Mouse (Mus musculus): Measurements from ENCODE around the gene Cdc25a.

DNA sequence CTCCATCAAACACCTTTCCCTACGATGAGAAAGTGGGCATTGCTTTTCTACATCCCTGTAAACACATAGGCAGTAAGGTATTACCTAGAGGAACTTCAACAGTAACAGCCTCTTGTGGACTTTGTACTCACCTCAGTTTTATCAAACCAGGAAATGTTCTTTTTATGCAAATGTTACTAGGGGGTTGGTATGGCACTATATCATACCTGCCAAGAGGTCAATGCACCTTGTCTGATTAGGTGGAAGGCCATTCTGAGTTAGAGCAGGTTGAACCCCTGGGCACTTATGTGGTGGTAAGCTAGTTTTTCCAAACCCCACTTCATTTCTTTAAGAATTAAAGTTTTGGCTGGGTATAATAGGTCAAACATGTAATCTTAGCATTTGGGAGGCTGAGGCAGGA lies 3.9 kb downstream of the Cdc25a start:
- TF ChIP-seq CTCF (IDR thresholded peaks at IDR 0.05; ENCODE audit: low read depth) = no peak
- TF ChIP-seq EP300 (optimal IDR thresholded peaks at IDR 0.05) = no peak
